Mouse (Mus musculus) heart, postnatal 0 days (tissue): ENCODE data around the gene 9930022D16Rik.

Experiments
- CTCF ChIP-seq: IDR thresholded peaks from 2 replicates; pipeline ENCODE4 v1.5.1; 2016; ENCODE audit warnings: antibody characterized with exemption, control low read depth, low read depth
- EP300 ChIP-seq: IDR thresholded peaks from 2 replicates; pipeline ENCODE4 v1.6.1; 2016; ENCODE audit warnings: antibody characterized with exemption, low read depth

- no peak for TF ChIP-seq CTCF
- no peak for TF ChIP-seq EP300
Measured at GRCm38 (mm10) chr11:109366802-109367579, 46.7 kb upstream of the 9930022D16Rik start.
